Mouse (Mus musculus): ENCODE data around the gene Epop.
"Not testable (repeated sequence)": the region's sequence is repeated elsewhere in the genome, so short reads cannot be mapped to it uniquely, and the experiment has no call there.

Epop gene

DNA sequence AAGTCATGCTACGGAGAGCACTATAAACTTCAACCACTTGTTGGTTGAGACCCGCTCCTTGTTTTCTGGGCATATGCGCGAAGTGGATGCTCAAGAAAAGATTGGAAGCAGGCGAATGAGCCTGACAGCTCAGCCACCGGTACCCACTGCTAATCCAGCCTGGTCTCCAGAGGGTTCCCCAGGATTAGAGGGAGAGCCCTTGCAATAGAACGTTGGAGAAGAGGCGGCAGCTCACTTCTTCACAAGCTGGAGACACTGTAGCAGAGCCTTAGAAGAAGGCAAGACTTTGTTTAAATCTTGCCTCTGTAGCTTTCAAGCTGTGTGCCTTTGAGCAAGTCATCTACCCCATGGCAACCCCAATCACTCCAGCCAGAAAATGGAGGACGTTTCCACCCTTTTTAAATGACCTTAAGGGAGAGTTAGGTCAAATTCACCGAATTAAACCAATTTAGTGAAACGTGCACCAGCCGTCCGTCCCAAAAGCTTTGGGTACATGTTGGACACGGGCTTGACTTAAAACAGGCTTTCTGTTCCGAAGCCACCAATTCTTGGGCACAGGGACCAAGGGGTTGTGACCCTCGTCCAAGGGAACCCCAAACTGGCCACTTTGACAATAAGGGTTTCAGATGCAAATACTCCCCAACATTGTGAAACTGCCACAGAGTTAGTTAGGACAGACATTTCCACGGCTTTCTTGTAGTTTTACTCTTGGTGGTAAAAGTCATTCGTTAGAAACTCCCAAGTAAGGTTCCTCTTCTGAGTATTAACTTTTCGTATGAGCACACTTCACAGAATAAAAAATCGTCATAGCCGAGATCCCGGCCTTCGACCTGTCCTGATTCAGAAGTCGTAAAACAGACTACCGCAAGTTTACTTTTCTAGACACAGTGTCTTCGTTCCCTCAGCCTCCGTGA lies 31.5 kb upstream of the Epop start:
- no peak for DNase-seq

DNA sequence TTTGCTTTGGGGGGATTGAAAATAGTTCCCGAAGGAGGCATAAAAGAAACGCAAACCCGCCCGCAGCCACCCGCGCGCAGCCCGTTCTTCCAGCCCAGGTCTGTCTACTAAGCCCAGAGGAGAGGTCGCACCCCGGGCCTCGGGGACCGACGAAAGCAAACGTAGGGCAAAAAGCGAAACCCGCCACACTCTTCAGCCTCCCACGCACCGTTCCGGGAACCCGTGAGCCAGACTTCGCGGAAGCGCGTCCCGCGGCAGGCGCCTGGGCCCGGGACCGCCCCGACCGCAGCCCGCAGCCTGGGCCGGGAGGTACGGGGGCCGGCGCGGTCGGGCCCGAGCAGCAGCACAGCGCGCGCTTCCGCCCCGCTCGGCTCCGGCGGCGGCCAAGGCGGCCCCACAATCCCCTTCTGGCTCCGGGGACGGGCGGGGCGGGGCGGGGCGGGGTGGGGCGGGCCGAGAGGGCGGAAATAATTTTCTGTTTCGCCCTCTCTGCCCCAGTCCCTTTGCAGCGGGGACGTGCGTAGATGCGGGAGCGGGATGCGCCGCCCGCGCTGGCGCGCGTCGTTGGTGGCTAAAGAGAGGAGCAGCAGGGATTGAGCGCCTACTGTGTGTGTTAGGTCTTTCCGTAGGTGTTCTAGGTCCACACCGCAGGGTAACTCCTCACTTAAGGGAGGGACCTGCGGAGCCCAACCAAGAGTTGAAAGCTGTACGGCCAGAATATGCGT lies 30.6 kb upstream of the Epop start:
- peak; percentile 80 to 86 for DNase-seq

DNA sequence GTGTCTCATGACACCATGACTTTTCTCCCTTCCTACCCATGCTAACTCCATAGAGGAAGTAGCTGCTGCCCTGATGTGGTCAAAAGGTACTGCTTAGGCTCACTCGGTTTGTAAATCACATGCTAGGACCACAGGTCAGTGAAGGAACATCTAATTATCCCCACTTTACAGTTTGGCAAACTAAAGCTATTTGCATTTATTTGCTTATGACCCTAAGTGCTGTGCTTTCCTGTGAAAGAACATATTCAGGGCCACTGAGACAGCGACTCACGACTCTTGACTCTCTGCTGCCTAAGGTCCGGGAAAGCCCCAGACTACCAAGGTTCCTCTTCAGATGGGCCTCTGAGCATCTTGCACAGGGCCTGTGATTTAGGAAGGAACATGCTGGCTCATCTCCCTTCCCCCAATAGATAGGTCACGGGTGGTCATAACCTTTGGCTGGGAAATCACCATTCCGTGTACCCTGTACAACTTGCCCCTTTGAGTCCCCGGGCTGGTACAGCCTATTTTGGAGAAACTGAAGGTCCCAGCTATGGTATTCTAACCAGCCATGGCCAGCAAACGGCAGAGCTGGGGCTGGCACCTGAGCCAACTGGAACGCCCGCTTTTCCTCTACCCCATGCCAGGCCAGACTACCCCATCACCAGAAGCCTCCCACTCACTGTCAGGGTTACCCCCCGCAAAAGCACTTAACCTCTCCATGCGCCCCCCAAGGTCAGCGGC lies 29.9 kb upstream of the Epop start:
- no peak for DNase-seq

DNA sequence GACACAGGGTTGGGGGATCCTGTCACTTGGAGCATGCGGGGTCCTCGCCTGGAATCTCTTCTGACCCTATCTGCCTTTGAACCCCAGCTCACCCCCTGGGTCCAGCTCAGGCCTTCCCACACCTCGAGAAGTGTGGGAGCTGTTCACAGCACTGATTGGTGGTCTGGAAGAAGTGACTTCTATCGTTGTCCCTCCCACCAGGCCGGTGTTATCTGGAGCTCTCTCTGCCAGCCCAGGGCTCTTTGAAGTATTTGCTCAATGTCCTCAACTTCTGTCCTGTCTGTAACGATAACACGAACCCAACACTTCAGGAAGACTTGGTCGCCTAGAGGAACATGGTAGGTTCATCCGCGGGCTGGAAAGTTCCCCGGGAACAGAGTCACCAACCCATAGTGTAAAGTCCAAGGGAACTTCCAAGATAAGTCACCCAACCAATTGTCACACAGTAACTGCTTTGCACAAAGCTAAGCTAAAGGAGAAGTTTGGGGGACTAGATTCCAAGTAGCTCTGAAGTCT lies 29.3 kb upstream of the Epop start:
- DNase-seq: no peak

DNA sequence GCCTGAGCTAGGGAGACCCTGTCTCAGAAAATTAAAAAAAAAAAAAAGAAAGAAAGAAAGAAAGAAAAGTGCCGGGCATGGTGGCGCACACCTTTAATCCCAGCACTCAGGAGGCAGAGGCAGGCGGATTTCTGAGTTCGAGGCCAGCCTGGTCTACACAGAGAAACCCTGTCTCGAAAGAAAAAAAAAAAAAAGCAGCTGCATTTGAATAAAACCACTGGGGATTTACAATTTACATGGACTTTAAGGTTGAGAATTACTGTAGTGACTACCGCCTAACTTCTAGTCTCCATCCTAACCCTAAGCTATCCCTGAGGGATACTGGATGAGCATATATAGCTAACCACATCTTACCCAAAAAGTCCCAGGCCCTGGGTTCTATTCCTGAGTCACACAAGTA lies 28.5 kb upstream of the Epop start:
- not testable (repeated sequence) for DNase-seq

- DNase-seq: no peak
Measured at GRCm38 (mm10) chr11:97657184-97657945, 27.9 kb upstream of the Epop start.

DNA sequence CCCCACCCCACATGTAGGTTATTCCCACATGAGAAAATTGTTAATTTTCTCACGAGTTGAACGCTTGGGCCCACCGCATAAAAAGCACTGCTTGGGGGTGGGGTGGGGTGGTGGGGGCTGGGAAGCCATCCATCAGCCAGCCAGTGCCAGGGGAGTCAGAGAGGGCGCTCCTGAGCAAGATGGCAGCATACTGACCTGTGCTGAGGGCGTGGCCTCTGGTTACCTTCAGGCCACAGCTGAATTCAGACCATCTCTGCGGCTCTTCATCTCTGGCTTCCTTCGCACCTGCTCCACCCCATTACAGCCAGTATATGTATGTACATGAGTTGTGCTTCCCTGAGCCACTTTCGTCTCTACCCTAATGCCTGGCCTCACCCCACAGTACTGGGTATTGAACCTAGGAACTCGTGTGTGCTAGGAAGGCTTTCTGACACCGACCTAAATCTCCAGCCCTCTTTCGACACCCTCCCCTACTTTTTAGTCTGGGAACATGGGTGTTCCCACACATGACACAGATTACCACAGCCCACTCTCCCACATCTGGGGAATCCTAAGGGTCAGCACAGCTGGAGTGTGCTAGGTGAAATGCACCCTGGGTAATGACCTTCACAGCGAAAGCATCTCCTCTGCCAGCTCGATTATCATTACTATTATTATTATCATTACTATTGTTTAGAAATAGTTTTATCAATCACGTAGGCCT lies 26.9 kb upstream of the Epop start:
- DNase-seq: no peak

- no peak for DNase-seq
Measured at GRCm38 (mm10) chr11:97654210-97654609, 24.7 kb upstream of the Epop start.

DNA sequence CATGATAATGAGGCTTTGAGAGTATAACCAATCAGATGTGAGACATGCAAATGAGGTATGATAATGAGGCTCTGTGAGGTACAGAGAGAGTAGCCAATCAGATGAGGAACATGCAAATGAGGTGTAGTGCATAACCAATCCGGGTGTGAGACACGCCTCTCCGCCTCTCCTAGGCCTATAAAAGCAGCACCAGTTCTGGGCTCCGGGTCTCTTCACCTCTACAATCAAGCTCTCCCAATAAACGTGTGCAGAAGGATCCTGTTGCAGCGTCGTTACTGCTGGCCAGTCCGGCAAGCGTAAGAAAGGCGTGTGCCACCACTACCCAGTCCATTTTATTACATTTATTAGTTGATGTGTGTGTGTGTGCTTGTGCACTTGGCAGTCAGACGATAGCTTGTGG lies 23.9 kb upstream of the Epop start:
- not testable (repeated sequence) for DNase-seq

- peak; percentile 59 to 78 for DNase-seq
Measured at GRCm38 (mm10) chr11:97650341-97650740, 20.8 kb upstream of the Epop start.

GRCm38 (mm10) chr11:97648541-97648940 lies 19.0 kb upstream of the Epop start:
- not testable (repeated sequence) for DNase-seq

GRCm38 (mm10) chr11:97644834-97645233 lies 15.3 kb upstream of the Epop start:
- peak; percentile 77 to 87 for DNase-seq

DNA sequence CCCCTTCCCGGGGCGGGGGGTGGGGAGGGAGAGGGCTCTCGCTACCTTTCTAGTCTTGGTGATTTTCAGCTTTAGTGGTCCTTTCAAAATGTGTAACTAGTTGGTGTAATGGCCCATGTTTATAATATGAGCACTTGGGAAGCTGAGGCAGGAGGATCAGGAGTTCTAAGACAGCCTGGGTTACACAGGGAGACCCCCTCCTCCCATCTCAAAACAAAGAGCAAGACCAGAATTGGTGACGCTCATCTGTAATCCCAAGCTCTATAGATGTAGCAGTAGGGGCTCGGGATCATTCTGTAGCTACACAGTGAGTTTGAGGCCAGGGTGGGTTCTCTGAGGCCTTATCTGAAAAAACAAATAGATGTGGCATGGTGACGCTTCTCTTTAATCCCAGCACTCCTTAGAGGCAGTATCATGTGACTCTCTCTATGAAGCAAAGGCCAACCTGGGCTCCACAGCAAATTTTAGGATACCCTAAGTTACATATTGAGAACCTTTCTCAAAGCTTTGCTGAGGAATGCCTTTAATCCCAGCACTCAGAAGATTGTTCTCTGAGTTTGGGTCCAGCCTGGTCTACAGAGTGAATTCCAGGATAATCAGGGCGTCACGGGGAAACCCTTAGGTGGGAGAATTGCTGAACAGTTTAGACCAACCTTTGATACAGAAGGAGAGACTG lies 14.0 kb upstream of the Epop start:
- no peak for DNase-seq

- peak in 1 of 2 experiments; percentile 58 for DNase-seq
Measured at GRCm38 (mm10) chr11:97642746-97643145, 13.2 kb upstream of the Epop start.

GRCm38 (mm10) chr11:97641668-97642067 lies 12.2 kb upstream of the Epop start:
- peak; percentile 78 to 84 for DNase-seq

DNA sequence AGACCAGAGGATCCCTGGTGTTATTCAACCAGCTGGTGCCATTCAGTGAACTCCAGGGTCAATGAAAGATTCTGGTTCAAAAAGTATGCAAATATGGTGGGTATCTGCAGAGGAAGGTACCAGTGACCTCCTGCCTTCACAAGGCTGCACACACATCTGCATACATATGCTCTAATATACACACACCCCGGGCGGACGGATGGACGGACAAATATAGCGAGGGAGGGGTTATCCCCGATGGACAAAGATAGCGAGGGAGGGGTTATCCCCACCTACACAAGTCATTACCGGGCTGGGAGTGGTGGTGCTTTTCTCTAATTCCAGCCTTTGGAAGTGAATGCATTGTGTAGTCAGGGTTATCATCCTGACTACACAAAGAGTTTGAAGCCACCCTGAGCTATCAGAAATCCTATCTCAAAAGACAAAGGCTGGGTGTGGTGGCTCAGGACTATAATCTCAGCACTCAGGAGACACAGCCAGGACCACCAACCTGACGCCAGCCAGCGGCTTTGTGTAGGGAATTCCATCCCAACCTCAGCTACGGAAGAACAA lies 6.0 kb upstream of the Epop start:
- no peak for DNase-seq

- DNase-seq: not testable (repeated sequence)
Measured at GRCm38 (mm10) chr11:97632440-97632839, 2.9 kb upstream of the Epop start.

GRCm38 (mm10) chr11:97631938-97632337 lies 2.4 kb upstream of the Epop start:
- peak; percentile 93 to 95 for DNase-seq

GRCm38 (mm10) chr11:97631500-97631899 lies 2.0 kb upstream of the Epop start:
- DNase-seq: no peak

DNA sequence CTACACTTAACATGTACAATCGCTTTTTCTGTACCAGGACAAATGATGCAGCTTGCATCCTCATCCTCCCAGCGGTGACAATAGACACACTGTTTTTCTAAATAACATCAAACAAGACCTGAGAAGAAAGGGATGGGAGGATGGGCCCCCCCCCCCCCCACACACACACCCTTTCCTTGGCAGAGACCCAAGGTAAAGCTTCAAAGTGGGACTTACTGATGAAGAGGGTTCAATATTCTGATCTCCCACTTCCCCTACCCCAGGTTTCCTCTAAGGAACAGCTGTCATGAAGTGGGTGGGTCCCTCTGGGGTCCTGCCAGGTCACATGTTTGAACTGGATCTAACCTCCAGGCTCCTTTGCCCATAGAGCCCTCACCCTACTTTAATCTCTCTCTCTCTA lies 1.5 kb upstream of the Epop start:
- DNase-seq: no peak
